Mouse (Mus musculus): Measurements from ENCODE around the gene Anxa1. TPM values are rescaled to one million over a fixed set of nuclear protein-coding genes. Genes with fewer than 3 reads are reported as not detected.

Gene Anxa1
- polyA plus RNA-seq, 1 experiment from 2014 or later = 64.0 TPM

GRCm38 (mm10) chr19:20401961-20402360 lies 11.2 kb upstream of the Anxa1 start:
- no peak overlapping the region for H3K9ac ChIP-seq (ENCODE audit: low read depth, low read length)
- no peak for DNase-seq (ENCODE audit: low spot score)
- ATAC-seq (replicated peaks; ENCODE audit: low FRiP score, low read depth) = no peak
- H3K4me2 ChIP-seq (ENCODE audit: low read length) = no peak overlapping the region
- 76% methylated on average over 3 of the region's 3 CpGs for WGBS
- TF ChIP-seq CTCF (IDR thresholded peaks at IDR 0.05; ENCODE audit: low read depth) = no peak
- no peaks in the 10 kb centered on the region for H3K36me3 ChIP-seq (ENCODE audit: insufficient read depth, low read length)
- H3K4me3 ChIP-seq (replicated peaks; ENCODE audit: low read depth, low read length) = no peak overlapping the region
- no peaks in the 10 kb centered on the region for H3K4me1 ChIP-seq (replicated peaks; ENCODE audit: insufficient read depth, low read length)
- H3K27me3 ChIP-seq (ENCODE audit: insufficient read depth, low read length) = no peaks in the 10 kb centered on the region
- no peak overlapping the region for H3K27ac ChIP-seq
- no peaks in the 10 kb centered on the region for H3K9me3 ChIP-seq (replicated peaks; ENCODE audit: low read length)

DNA sequence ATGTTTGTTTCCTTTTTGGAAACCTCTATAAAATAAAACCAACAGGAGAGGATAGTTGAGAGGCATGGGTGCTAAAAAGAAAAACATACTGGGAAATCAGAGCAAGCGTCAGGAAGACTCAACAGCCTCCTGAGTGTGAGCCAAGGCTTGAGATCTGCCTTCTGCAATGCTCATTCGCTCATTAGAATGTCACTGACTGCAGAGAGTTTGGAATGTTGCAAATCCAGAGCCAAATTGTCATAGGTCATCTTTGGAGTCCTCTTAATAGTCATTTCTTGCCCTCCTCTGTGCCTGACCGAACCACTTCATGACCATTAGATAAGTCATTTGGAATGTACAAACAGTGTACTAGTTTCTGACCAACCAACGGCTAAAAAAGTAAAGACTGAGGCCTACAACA lies 8.4 kb upstream of the Anxa1 start:
- ATAC-seq (replicated peaks; ENCODE audit: low FRiP score, low read depth) (no peak), DNase-seq (ENCODE audit: low spot score) (peak; percentile 22)
- no peaks in the 10 kb centered on the region for H3K36me3 ChIP-seq (ENCODE audit: insufficient read depth, low read length)
- no peaks in the 10 kb centered on the region for H3K9me3 ChIP-seq (replicated peaks; ENCODE audit: low read length)
- no peak overlapping the region for H3K4me2 ChIP-seq (ENCODE audit: low read length)
- H3K4me3 ChIP-seq (replicated peaks; ENCODE audit: low read depth, low read length) = no peak overlapping the region
- TF ChIP-seq CTCF (IDR thresholded peaks at IDR 0.05; ENCODE audit: low read depth) = no peak
- 64% methylated on average over 4 of the region's 4 CpGs for WGBS
- H3K27ac ChIP-seq = no peak overlapping the region
- no peak overlapping the region for H3K9ac ChIP-seq (ENCODE audit: low read depth, low read length)
- no peaks in the 10 kb centered on the region for H3K27me3 ChIP-seq (ENCODE audit: insufficient read depth, low read length)
- H3K4me1 ChIP-seq (replicated peaks; ENCODE audit: insufficient read depth, low read length) = no peaks in the 10 kb centered on the region

DNA sequence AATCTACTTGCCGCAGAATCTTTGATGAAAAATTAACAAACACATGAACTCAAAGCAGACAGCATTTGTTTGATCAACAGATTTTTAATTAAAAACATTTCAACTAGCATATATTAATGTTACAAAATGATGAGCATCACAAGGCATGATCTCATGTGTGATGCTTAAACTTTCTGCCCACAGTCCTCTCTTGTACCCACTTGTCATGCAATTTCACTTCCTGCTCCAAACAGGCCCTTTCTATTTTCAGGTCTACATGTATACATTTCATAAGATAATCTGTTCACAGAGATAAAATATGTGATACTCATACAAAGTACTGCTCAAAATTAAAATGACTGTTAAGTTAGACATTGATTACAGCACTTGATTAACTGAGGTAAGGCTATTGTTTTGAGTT lies 6.3 kb upstream of the Anxa1 start:
- Histone ChIP-seq H3K27ac (no peak overlapping the region), H3K9ac (ENCODE audit: low read depth, low read length) (no peak overlapping the region), H3K36me3 (ENCODE audit: insufficient read depth, low read length) (no peaks in the 10 kb centered on the region), H3K4me2 (ENCODE audit: low read length) (no peak overlapping the region), H3K4me1 (replicated peaks; ENCODE audit: insufficient read depth, low read length) (no peaks in the 10 kb centered on the region), H3K27me3 (ENCODE audit: insufficient read depth, low read length) (no peaks in the 10 kb centered on the region), H3K4me3 (replicated peaks; ENCODE audit: low read depth, low read length) (no peak overlapping the region), H3K9me3 (replicated peaks; ENCODE audit: low read length) (no peaks in the 10 kb centered on the region)
- ATAC-seq (replicated peaks; ENCODE audit: low FRiP score, low read depth) = no peak
- WGBS = 96% methylated on average over 1 of the region's 1 CpGs
- no peak for DNase-seq (ENCODE audit: low spot score)
- TF ChIP-seq CTCF (IDR thresholded peaks at IDR 0.05; ENCODE audit: low read depth) = no peak

DNA sequence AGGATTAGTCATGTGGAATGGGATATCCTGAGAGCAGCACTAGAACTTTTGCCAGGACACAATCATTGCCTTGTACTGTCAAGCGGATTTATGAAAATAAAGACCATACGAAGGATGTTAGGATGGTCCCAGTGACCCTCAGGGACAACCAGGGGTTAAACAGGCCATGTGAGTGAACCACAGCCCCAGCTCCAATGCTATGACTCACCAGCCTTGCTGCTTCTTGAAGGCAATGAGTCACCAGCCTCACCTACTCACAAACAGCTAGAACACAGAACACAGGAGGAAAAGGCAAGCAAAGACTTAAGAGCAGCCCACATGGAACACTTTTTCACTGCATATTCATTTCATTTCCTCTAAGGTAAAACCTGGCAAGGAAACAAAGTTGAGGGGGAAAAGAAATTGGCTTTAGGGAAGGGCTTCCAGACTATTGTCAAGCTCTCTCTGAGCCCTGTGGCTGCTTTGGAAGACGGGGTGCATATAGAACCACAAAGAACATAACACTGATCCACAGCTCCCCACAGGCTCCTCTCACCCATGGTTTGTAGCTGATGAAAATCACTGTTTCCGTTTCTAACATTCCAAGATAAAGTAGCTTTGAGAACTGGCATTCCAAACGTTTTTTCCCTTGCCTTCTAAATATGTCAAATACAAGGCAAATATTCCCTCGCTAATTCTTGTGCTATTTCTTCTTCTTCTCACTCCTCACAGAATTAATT lies 3.0 kb upstream of the Anxa1 start:
- Histone ChIP-seq H3K4me3 (replicated peaks; ENCODE audit: low read depth, low read length) (no peak overlapping the region), H3K36me3 (ENCODE audit: insufficient read depth, low read length) (no peaks in the 10 kb centered on the region), H3K4me1 (replicated peaks; ENCODE audit: insufficient read depth, low read length) (no peaks in the 10 kb centered on the region), H3K27ac (0 out of 2 replicates have a peak overlapping the region, but pooled peaks have one; percentile 40), H3K9me3 (replicated peaks; ENCODE audit: low read length) (no peaks in the 10 kb centered on the region), H3K4me2 (ENCODE audit: low read length) (no peak overlapping the region), H3K27me3 (ENCODE audit: insufficient read depth, low read length) (no peaks in the 10 kb centered on the region), H3K9ac (ENCODE audit: low read depth, low read length) (no peak overlapping the region)
- peak; percentile 29 for DNase-seq (ENCODE audit: low spot score)
- no peak for ATAC-seq (replicated peaks; ENCODE audit: low FRiP score, low read depth)
- TF ChIP-seq CTCF (IDR thresholded peaks at IDR 0.05; ENCODE audit: low read depth) = no peak
- 62% methylated on average over 6 of the region's 6 CpGs for WGBS

DNA sequence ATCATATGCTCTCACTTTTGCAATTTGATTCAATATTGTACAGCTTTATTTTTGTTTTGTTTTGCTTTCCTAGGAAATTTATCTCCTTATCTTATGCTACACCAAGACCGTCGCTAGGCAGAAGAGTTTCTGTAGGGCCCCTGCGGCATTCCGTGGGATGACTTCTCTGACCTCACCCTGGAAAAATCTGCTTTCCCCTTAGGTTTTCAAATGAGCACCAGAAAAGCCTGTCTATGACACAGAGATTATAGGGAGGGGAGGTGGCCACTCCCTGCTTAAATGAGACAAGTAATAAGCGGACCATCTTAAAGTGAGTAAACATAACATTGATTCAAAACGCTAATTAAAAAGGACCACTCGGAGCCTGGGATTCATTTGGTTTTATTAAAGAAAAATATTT lies 1.0 kb downstream of the Anxa1 start:
- no peaks in the 10 kb centered on the region for H3K4me1 ChIP-seq (replicated peaks; ENCODE audit: insufficient read depth, low read length)
- no peak for TF ChIP-seq CTCF (IDR thresholded peaks at IDR 0.05; ENCODE audit: low read depth)
- H3K4me3 ChIP-seq (replicated peaks; ENCODE audit: low read depth, low read length) = peak overlapping the region; percentile 30
- H3K27ac ChIP-seq = no peak overlapping the region
- 0 out of 2 replicates have a peak overlapping the region, but pooled peaks have one; percentile 27 for H3K9ac ChIP-seq (ENCODE audit: low read depth, low read length)
- 53% methylated on average over 7 of the region's 7 CpGs for WGBS
- H3K4me2 ChIP-seq (ENCODE audit: low read length) = peak overlapping the region; percentile 31
- no peaks in the 10 kb centered on the region for H3K36me3 ChIP-seq (ENCODE audit: insufficient read depth, low read length)
- DNase-seq (ENCODE audit: low spot score) = no peak
- no peaks in the 10 kb centered on the region for H3K9me3 ChIP-seq (replicated peaks; ENCODE audit: low read length)
- ATAC-seq (replicated peaks; ENCODE audit: low FRiP score, low read depth) = no peak
- no peaks in the 10 kb centered on the region for H3K27me3 ChIP-seq (ENCODE audit: insufficient read depth, low read length)

DNA sequence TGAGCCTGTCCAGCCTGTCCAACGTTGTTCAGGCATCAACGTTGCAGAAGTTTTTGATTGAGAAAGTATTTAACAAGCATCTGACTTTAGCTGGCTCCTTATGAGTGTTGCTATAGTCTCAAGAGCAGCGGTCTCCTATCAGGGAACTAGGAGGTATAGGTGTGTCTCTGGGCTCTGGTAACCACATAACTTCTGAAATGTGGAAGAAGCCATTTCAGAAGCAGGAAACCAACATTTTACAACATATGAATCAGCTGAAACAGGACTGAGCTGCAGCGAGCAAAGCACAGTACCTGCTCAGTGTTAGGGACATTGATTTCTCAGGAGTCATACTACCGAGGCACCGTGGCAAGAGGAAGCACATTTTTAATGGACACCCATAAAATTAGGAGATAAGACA lies 1.5 kb downstream of the Anxa1 start:
- 59% methylated on average over 6 of the region's 6 CpGs for WGBS
- no peaks in the 10 kb centered on the region for H3K27me3 ChIP-seq (ENCODE audit: insufficient read depth, low read length)
- no peak for TF ChIP-seq CTCF (IDR thresholded peaks at IDR 0.05; ENCODE audit: low read depth)
- ATAC-seq (replicated peaks; ENCODE audit: low FRiP score, low read depth) = no peak
- no peak overlapping the region for H3K9ac ChIP-seq (ENCODE audit: low read depth, low read length)
- peak overlapping the region; percentile 31; the same call in 1 of the 2 replicates for H3K4me2 ChIP-seq (ENCODE audit: low read length)
- no peaks in the 10 kb centered on the region for H3K36me3 ChIP-seq (ENCODE audit: insufficient read depth, low read length)
- DNase-seq (ENCODE audit: low spot score) = no peak
- no peak overlapping the region for H3K27ac ChIP-seq
- no peaks in the 10 kb centered on the region for H3K9me3 ChIP-seq (replicated peaks; ENCODE audit: low read length)
- no peaks in the 10 kb centered on the region for H3K4me1 ChIP-seq (replicated peaks; ENCODE audit: insufficient read depth, low read length)
- 0 out of 2 replicates have a peak overlapping the region, but pooled peaks have one; percentile 30 for H3K4me3 ChIP-seq (replicated peaks; ENCODE audit: low read depth, low read length)

Measured in kidney, postnatal 0 days (tissue).